Mouse (Mus musculus): ENCODE measurements around the gene Rbm48. TPM values are rescaled to one million over a fixed set of nuclear protein-coding genes. Genes with fewer than 3 reads are reported as not detected.

The Rbm48 gene
- polyA plus RNA-seq, 1 experiment from 2014 or later = 17.3 TPM

- ATAC-seq (replicated peaks; ENCODE audit: insufficient number of reproducible peaks, low FRiP score, low TSS enrichment, low read depth) = no peak
- no peaks in the 10 kb centered on the region for H3K4me1 ChIP-seq (ENCODE audit: control insufficient read depth, insufficient read depth, low read length)
- 86% methylated on average over 1 of the region's 1 CpGs for WGBS
- no peaks in the 10 kb centered on the region for H3K27me3 ChIP-seq (ENCODE audit: control insufficient read depth, insufficient read depth, low read length)
- H3K9me3 ChIP-seq (replicated peaks; ENCODE audit: control insufficient read depth, low read length) = no peaks in the 10 kb centered on the region
- no peaks in the 10 kb centered on the region; the same call in 1 of the 2 replicates for H3K36me3 ChIP-seq (replicated peaks; ENCODE audit: control insufficient read depth, insufficient read depth, low read depth, low read length)
- H3K4me3 ChIP-seq (ENCODE audit: low read depth, low read length) = no peak overlapping the region
- no peak overlapping the region for H3K9ac ChIP-seq (replicated peaks; ENCODE audit: low read length)
- no peak overlapping the region for H3K27ac ChIP-seq (replicated peaks; ENCODE audit: low read depth, low read length)
- no peak for DNase-seq (ENCODE audit: low spot score)
- H3K4me2 ChIP-seq (ENCODE audit: low read depth, low read length) = no peak overlapping the region
These were observed 50.2 kb downstream of the Rbm48 start for GRCm38 (mm10) chr5:3546226-3546625.

GRCm38 (mm10) chr5:3544480-3544769 is 52.0 kb downstream of the Rbm48 start:
- no peaks in the 10 kb centered on the region for H3K9me3 ChIP-seq (replicated peaks; ENCODE audit: control insufficient read depth, low read length)
- peak overlapping the region; percentile 46 for H3K4me2 ChIP-seq (ENCODE audit: low read depth, low read length)
- H3K4me3 ChIP-seq (ENCODE audit: low read depth, low read length) = peak overlapping the region; percentile 82
- H3K4me1 ChIP-seq (ENCODE audit: control insufficient read depth, insufficient read depth, low read length) = no peaks in the 10 kb centered on the region
- DNase-seq (ENCODE audit: low spot score) = no peak
- H3K36me3 ChIP-seq (replicated peaks; ENCODE audit: control insufficient read depth, insufficient read depth, low read depth, low read length) = no peaks in the 10 kb centered on the region; the same call in 1 of the 2 replicates
- peak; percentile 44; the same call in 1 of the 2 replicates for ATAC-seq (replicated peaks; ENCODE audit: insufficient number of reproducible peaks, low FRiP score, low TSS enrichment, low read depth)
- peak overlapping the region; percentile 95 for H3K9ac ChIP-seq (replicated peaks; ENCODE audit: low read length)
- no peaks in the 10 kb centered on the region for H3K27me3 ChIP-seq (ENCODE audit: control insufficient read depth, insufficient read depth, low read length)
- 13% methylated on average over 7 of the region's 7 CpGs for WGBS
- no peak overlapping the region for H3K27ac ChIP-seq (replicated peaks; ENCODE audit: low read depth, low read length)

- H3K4me2 ChIP-seq (ENCODE audit: low read depth, low read length) = peak within 1 kb of the TSS; percentile 46
- H3K4me3 ChIP-seq (ENCODE audit: low read depth, low read length) = peak within 1 kb of the TSS; percentile 82
- H3K9ac ChIP-seq (replicated peaks; ENCODE audit: low read length) = peak within 1 kb of the TSS; percentile 95
- H3K9me3 ChIP-seq (replicated peaks; ENCODE audit: control insufficient read depth, low read length) = no peaks in the 10 kb centered on the region
- no peaks in the 10 kb centered on the region; the same call in 1 of the 2 replicates for H3K36me3 ChIP-seq (replicated peaks; ENCODE audit: control insufficient read depth, insufficient read depth, low read depth, low read length)
- ATAC-seq (replicated peaks; ENCODE audit: insufficient number of reproducible peaks, low FRiP score, low TSS enrichment, low read depth) (peak; percentile 93), DNase-seq (ENCODE audit: low spot score) (peak; percentile 96)
- H3K27ac ChIP-seq (replicated peaks; ENCODE audit: low read depth, low read length) = peak within 1 kb of the TSS; percentile 84
- H3K4me1 ChIP-seq (ENCODE audit: control insufficient read depth, insufficient read depth, low read length) = no peaks in the 10 kb centered on the region
- under 1% methylated on average over 72 of the region's 80 CpGs for WGBS
- H3K27me3 ChIP-seq (ENCODE audit: control insufficient read depth, insufficient read depth, low read length) = no peaks in the 10 kb centered on the region
These were observed 52.5 kb downstream of the Rbm48 start, which contains the start of gene Fam133b for GRCm38 (mm10) chr5:3543629-3544479. Gene Fam133b, plus strand, starts transcription at chr5:3543833.

GRCm38 (mm10) chr5:3541871-3542270 is 54.5 kb downstream of the Rbm48 start:
- ATAC-seq (replicated peaks; ENCODE audit: insufficient number of reproducible peaks, low FRiP score, low TSS enrichment, low read depth) (no peak), DNase-seq (ENCODE audit: low spot score) (no peak)
- Histone ChIP-seq H3K4me3 (ENCODE audit: low read depth, low read length) (no peak overlapping the region), H3K4me2 (ENCODE audit: low read depth, low read length) (no peak overlapping the region), H3K27me3 (ENCODE audit: control insufficient read depth, insufficient read depth, low read length) (no peaks in the 10 kb centered on the region), H3K9me3 (replicated peaks; ENCODE audit: control insufficient read depth, low read length) (no peaks in the 10 kb centered on the region), H3K4me1 (ENCODE audit: control insufficient read depth, insufficient read depth, low read length) (no peaks in the 10 kb centered on the region), H3K36me3 (replicated peaks; ENCODE audit: control insufficient read depth, insufficient read depth, low read depth, low read length) (no peaks in the 10 kb centered on the region; the same call in 1 of the 2 replicates), H3K27ac (replicated peaks; ENCODE audit: low read depth, low read length) (no peak overlapping the region), H3K9ac (replicated peaks; ENCODE audit: low read length) (no peak overlapping the region)
- WGBS = 77% methylated on average over 6 of the region's 6 CpGs

- Histone ChIP-seq H3K9me3 (replicated peaks; ENCODE audit: control insufficient read depth, low read length) (no peaks in the 10 kb centered on the region), H3K36me3 (replicated peaks; ENCODE audit: control insufficient read depth, insufficient read depth, low read depth, low read length) (no peaks in the 10 kb centered on the region), H3K4me3 (ENCODE audit: low read depth, low read length) (no peak overlapping the region), H3K4me1 (ENCODE audit: control insufficient read depth, insufficient read depth, low read length) (no peaks in the 10 kb centered on the region), H3K27ac (replicated peaks; ENCODE audit: low read depth, low read length) (no peak overlapping the region), H3K27me3 (ENCODE audit: control insufficient read depth, insufficient read depth, low read length) (no peaks in the 10 kb centered on the region), H3K4me2 (ENCODE audit: low read depth, low read length) (no peak overlapping the region), H3K9ac (replicated peaks; ENCODE audit: low read length) (no peak overlapping the region)
- 55% methylated on average over 11 of the region's 11 CpGs for WGBS
- DNase-seq (ENCODE audit: low spot score) (no peak), ATAC-seq (replicated peaks; ENCODE audit: insufficient number of reproducible peaks, low FRiP score, low TSS enrichment, low read depth) (no peak)
These were observed 57.6 kb downstream of the Rbm48 start for GRCm38 (mm10) chr5:3538505-3539472.

GRCm38 (mm10) chr5:3536592-3537212 is 59.7 kb downstream of the Rbm48 start:
- no peaks in the 10 kb centered on the region for H3K36me3 ChIP-seq (replicated peaks; ENCODE audit: control insufficient read depth, insufficient read depth, low read depth, low read length)
- no peaks in the 10 kb centered on the region for H3K27me3 ChIP-seq (ENCODE audit: control insufficient read depth, insufficient read depth, low read length)
- H3K9me3 ChIP-seq (replicated peaks; ENCODE audit: control insufficient read depth, low read length) = no peaks in the 10 kb centered on the region
- H3K9ac ChIP-seq (replicated peaks; ENCODE audit: low read length) = no peak overlapping the region
- ATAC-seq (replicated peaks; ENCODE audit: insufficient number of reproducible peaks, low FRiP score, low TSS enrichment, low read depth) (no peak), DNase-seq (ENCODE audit: low spot score) (no peak)
- no peaks in the 10 kb centered on the region for H3K4me1 ChIP-seq (ENCODE audit: control insufficient read depth, insufficient read depth, low read length)
- WGBS = 73% methylated on average over 3 of the region's 3 CpGs
- H3K27ac ChIP-seq (replicated peaks; ENCODE audit: low read depth, low read length) = no peak overlapping the region
- H3K4me3 ChIP-seq (ENCODE audit: low read depth, low read length) = no peak overlapping the region
- no peak overlapping the region for H3K4me2 ChIP-seq (ENCODE audit: low read depth, low read length)
